ENCODE assay signal across 25 mouse cellular contexts in genomic region chr3:103782844-103783609, GRCm38 (mm10). TPM values are rescaled to one million over a fixed set of nuclear protein-coding genes. Genes with fewer than 3 reads are reported as not detected.
DNase-seq lines count a peak whose midpoint lies in the region; ATAC-seq and TF ChIP-seq lines count a peak whose summit lies in the region.
"Had no signal": no experiment of that assay in that cellular context is flagged by ENCODE, and none has a peak within 500 bp of the region (broad histone marks: within the 10 kb centered on the region; RNA-seq: fewer than 3 reads in every experiment).

No protein-coding gene starts in this region.

- H3K4me1 ChIP-seq in heart, postnatal 0 days (ENCODE audit: control insufficient read depth, insufficient read depth), result peaks cover 30% of the 10 kb centered on the region
- H3K4me1 ChIP-seq in heart, embryonic 12.5 days (replicated peaks), result peaks cover 42% of the 10 kb centered on the region
- H3K4me1 ChIP-seq in liver, embryonic 15.5 days (replicated peaks), result peaks cover 82% of the 10 kb centered on the region
- H3K4me1 ChIP-seq: hindbrain, embryonic 10.5 days had no signal

- peak; percentile 3 for DNase-seq in heart, postnatal 0 days (ENCODE audit: low spot score)
- peak; percentile 22 for DNase-seq in thymus, postnatal 0 days (ENCODE audit: low spot score)
- no peak for DNase-seq in thymus, postnatal 14 days
- DNase-seq in cerebellum, adult 8-10 months, result no peak
- no peak for DNase-seq in kidney, adult 8-10 months
- DNase-seq in right cerebral cortex, adult 18-20 months, result no peak
- DNase-seq: cerebellum, adult 11-12 months; cerebellum, postnatal 36 days; left cerebral cortex, postnatal 4 days; lung, adult 18-20 months; lung, postnatal 36 days; right cerebral cortex, postnatal 25 days had no signal

- no peak for TF ChIP-seq CTCF in heart, postnatal 0 days (IDR thresholded peaks at IDR 0.05; ENCODE audit: low read depth)

- no peaks in the 10 kb centered on the region for H3K9me3 ChIP-seq in heart, postnatal 0 days (replicated peaks; ENCODE audit: control insufficient read depth, low read length)
- H3K9me3 ChIP-seq in heart, embryonic 12.5 days (replicated peaks), result no peaks in the 10 kb centered on the region
- no peaks in the 10 kb centered on the region for H3K9me3 ChIP-seq in liver, embryonic 15.5 days (replicated peaks)
- H3K9me3 ChIP-seq: forebrain, embryonic 15.5 days; hindbrain, embryonic 10.5 days; neural tube, embryonic 13.5 days had no signal

- TF ChIP-seq EP300 in heart, postnatal 0 days (IDR thresholded peaks at IDR 0.05; ENCODE audit: low read depth), result no peak

- H3K27me3 ChIP-seq in heart, postnatal 0 days (ENCODE audit: control insufficient read depth, insufficient read depth, low read length), result no peaks in the 10 kb centered on the region
- H3K27me3 ChIP-seq in heart, embryonic 12.5 days (replicated peaks), result no peaks in the 10 kb centered on the region
- no peaks in the 10 kb centered on the region for H3K27me3 ChIP-seq in liver, embryonic 15.5 days
- H3K27me3 ChIP-seq: forebrain, embryonic 15.5 days; neural tube, embryonic 13.5 days had no signal

- H3K9ac ChIP-seq in heart, postnatal 0 days (replicated peaks; ENCODE audit: low read depth, low read length), result no peak overlapping the region
- no peak overlapping the region for H3K9ac ChIP-seq in heart, embryonic 12.5 days
- no peak overlapping the region for H3K9ac ChIP-seq in liver, embryonic 15.5 days
- H3K9ac ChIP-seq: forebrain, embryonic 15.5 days; neural tube, embryonic 13.5 days had no signal

- 80% methylated on average over 4 of the region's 4 CpGs for WGBS in heart, postnatal 0 days
- 86% methylated on average over 4 of the region's 4 CpGs for WGBS in heart, embryonic 12.5 days
- 50% methylated on average over 4 of the region's 4 CpGs for WGBS in liver, embryonic 15.5 days (ENCODE audit: insufficient replicate concordance)

- no peaks in the 10 kb centered on the region for H3K36me3 ChIP-seq in heart, postnatal 0 days (replicated peaks; ENCODE audit: control insufficient read depth, insufficient read depth, low read length)
- H3K36me3 ChIP-seq in heart, embryonic 12.5 days, result peaks cover 3% of the 10 kb centered on the region
- H3K36me3 ChIP-seq in liver, embryonic 15.5 days (replicated peaks), result peaks cover 46% of the 10 kb centered on the region
- H3K36me3 ChIP-seq: forebrain, embryonic 15.5 days had no signal

- H3K4me3 ChIP-seq in heart, postnatal 0 days (ENCODE audit: low read depth, low read length), result no peak overlapping the region
- no peak overlapping the region for H3K4me3 ChIP-seq in heart, embryonic 12.5 days
- no peak overlapping the region for H3K4me3 ChIP-seq in liver, embryonic 15.5 days (replicated peaks)
- H3K4me3 ChIP-seq: erythroblast, embryonic 14.5 days; forebrain, embryonic 15.5 days; hindbrain, embryonic 10.5 days; neural tube, embryonic 13.5 days had no signal

- no peak for ATAC-seq in heart, postnatal 0 days (ENCODE audit: insufficient read depth, low read depth)
- ATAC-seq in heart, embryonic 12.5 days (ENCODE audit: insufficient number of reproducible peaks, low FRiP score), result no peak
- no peak for ATAC-seq in liver, embryonic 15.5 days (ENCODE audit: insufficient read depth)
- ATAC-seq: forebrain, embryonic 15.5 days had no signal

- no peak overlapping the region for H3K27ac ChIP-seq in heart, postnatal 0 days (ENCODE audit: low read depth)
- H3K27ac ChIP-seq in heart, embryonic 12.5 days (ENCODE audit: poor library complexity, severe bottlenecking), result no peak overlapping the region
- H3K27ac ChIP-seq in liver, embryonic 15.5 days (replicated peaks), result peak overlapping the region; percentile 57
- H3K27ac ChIP-seq: forebrain, embryonic 15.5 days; hindbrain, embryonic 10.5 days; kidney, postnatal 0 days; neural tube, embryonic 13.5 days had no signal

- no peak overlapping the region for H3K4me2 ChIP-seq in heart, postnatal 0 days (ENCODE audit: low read depth, low read length)
- H3K4me2 ChIP-seq in heart, embryonic 12.5 days, result no peak overlapping the region
- peak overlapping the region; percentile 13 for H3K4me2 ChIP-seq in liver, embryonic 15.5 days
- H3K4me2 ChIP-seq: forebrain, embryonic 15.5 days; midbrain, embryonic 11.5 days; neural tube, embryonic 13.5 days had no signal

RNA-seq across cellular contexts. Expression of gene Hipk1, which starts 8.3 kb away (rescaled TPM):
- total RNA-seq in heart, postnatal 0 days (2014; rRNA removed; ENCODE audit: low replicate concordance), result 56.9 and 61.1 TPM in 2 replicates
- polyA plus RNA-seq in heart, postnatal 0 days (2015; fragmentation: Nextera tagmentation; extraction: Ambion mirVana), result 6.1 and 7.0 TPM in 2 replicates
- polyA plus RNA-seq in heart, embryonic 12.5 days (2016; fragmentation: Nextera tagmentation; extraction: Ambion mirVana), result 13.5 and 14.9 TPM in 2 replicates
- 19.9 and 24.5 TPM in 2 replicates for polyA plus RNA-seq in thymus, postnatal 0 days (2015; fragmentation: Nextera tagmentation; extraction: Ambion mirVana)
- 15.3 and 17.7 TPM in 2 replicates for polyA plus RNA-seq in liver, embryonic 15.5 days (2015; fragmentation: Nextera tagmentation; extraction: Ambion mirVana)

RNA-seq across cellular contexts. Expression of gene Dclre1b, which starts 26.2 kb away (rescaled TPM):
- 3.5 and 3.9 TPM in 2 replicates for total RNA-seq in heart, postnatal 0 days (2014; rRNA removed; ENCODE audit: low replicate concordance)
- 13.5 and 14.2 TPM in 2 replicates for polyA plus RNA-seq in heart, postnatal 0 days (2015; fragmentation: Nextera tagmentation; extraction: Ambion mirVana)
- polyA plus RNA-seq in heart, embryonic 12.5 days (2016; fragmentation: Nextera tagmentation; extraction: Ambion mirVana), result 18.1 and 19.8 TPM in 2 replicates
- 47.8 and 50.9 TPM in 2 replicates for polyA plus RNA-seq in thymus, postnatal 0 days (2015; fragmentation: Nextera tagmentation; extraction: Ambion mirVana)
- 29.7 and 31.9 TPM in 2 replicates for polyA plus RNA-seq in liver, embryonic 15.5 days (2015; fragmentation: Nextera tagmentation; extraction: Ambion mirVana)

RNA-seq across cellular contexts. Expression of gene Ap4b1, which starts 26.3 kb away (rescaled TPM):
- total RNA-seq in heart, postnatal 0 days (2014; rRNA removed; ENCODE audit: low replicate concordance), result 14.5 and 38.1 TPM in 2 replicates
- 14.5 and 14.9 TPM in 2 replicates for polyA plus RNA-seq in heart, postnatal 0 days (2015; fragmentation: Nextera tagmentation; extraction: Ambion mirVana)
- polyA plus RNA-seq in heart, embryonic 12.5 days (2016; fragmentation: Nextera tagmentation; extraction: Ambion mirVana), result 16.2 and 16.5 TPM in 2 replicates
- polyA plus RNA-seq in thymus, postnatal 0 days (2015; fragmentation: Nextera tagmentation; extraction: Ambion mirVana), result 24.8 and 26.4 TPM in 2 replicates
- 13.0 and 15.4 TPM in 2 replicates for polyA plus RNA-seq in liver, embryonic 15.5 days (2015; fragmentation: Nextera tagmentation; extraction: Ambion mirVana)

RNA-seq across cellular contexts. Expression of gene Gm43064, which starts 26.3 kb away (rescaled TPM):
- 0.50 TPM in 1 of 2 replicates, not detected in the other for total RNA-seq in heart, postnatal 0 days (2014; rRNA removed; ENCODE audit: low replicate concordance)
- 0.37 TPM in 1 of 2 replicates, not detected in the other for polyA plus RNA-seq in heart, postnatal 0 days (2015; fragmentation: Nextera tagmentation; extraction: Ambion mirVana)
- polyA plus RNA-seq in heart, embryonic 12.5 days (2016; fragmentation: Nextera tagmentation; extraction: Ambion mirVana), result 0.12 and 0.27 TPM in 2 replicates
- 0.19 and 0.29 TPM in 2 replicates for polyA plus RNA-seq in thymus, postnatal 0 days (2015; fragmentation: Nextera tagmentation; extraction: Ambion mirVana)
- polyA plus RNA-seq in liver, embryonic 15.5 days (2015; fragmentation: Nextera tagmentation; extraction: Ambion mirVana), result 1.1 and 1.2 TPM in 2 replicates
- total RNA-seq: left cerebral cortex, postnatal 4 days had no signal
- polyA plus RNA-seq: forebrain, embryonic 15.5 days had no signal

RNA-seq across cellular contexts. Expression of gene Gm10964, which starts 43.9 kb away (rescaled TPM):
- not detected in 2 replicates for total RNA-seq in heart, postnatal 0 days (2014; rRNA removed; ENCODE audit: low replicate concordance)
- polyA plus RNA-seq in heart, postnatal 0 days (2015; fragmentation: Nextera tagmentation; extraction: Ambion mirVana), result not detected in 2 replicates
- polyA plus RNA-seq in heart, embryonic 12.5 days (2016; fragmentation: Nextera tagmentation; extraction: Ambion mirVana), result not detected in 2 replicates
- polyA plus RNA-seq in thymus, postnatal 0 days (2015; fragmentation: Nextera tagmentation; extraction: Ambion mirVana), result not detected in 2 replicates
- polyA plus RNA-seq in liver, embryonic 15.5 days (2015; fragmentation: Nextera tagmentation; extraction: Ambion mirVana), result not detected in 2 replicates
- total RNA-seq: layer of hippocampus, adult 8-10 months; left cerebral cortex, adult 18-20 months; left cerebral cortex, postnatal 4 days had no signal
- polyA plus RNA-seq: brain, embryonic 14.5 days; erythroblast, embryonic 14.5 days; forebrain, embryonic 15.5 days; gonadal fat pad, adult 2 months; heart, embryonic 14.5 days; hindbrain, embryonic 10.5 days; kidney, postnatal 0 days; midbrain, embryonic 11.5 days; neural tube, embryonic 13.5 days had no signal

Comparison
In these comparisons a context has a peak if more than half of its experiments do, and no peak if none do; other contexts are left out.
1. DNase-seq: peak in heart, postnatal 0 days (single experiment) and thymus, postnatal 0 days (single experiment); none in thymus, postnatal 14 days (single experiment), cerebellum, adult 8-10 months (single experiment), kidney, adult 8-10 months (0 of 2) and right cerebral cortex, adult 18-20 months (single experiment).